Mouse (Mus musculus) forebrain, embryonic 10.5 days (tissue): ENCODE measurements around the gene Rxra. TPM values are rescaled to one million over a fixed set of nuclear protein-coding genes. Genes with fewer than 3 reads are reported as not detected.

ENCODE experiments used
- DNase-seq: peaks from one replicate; pipeline ENCODE4 v3.0.0-alpha.2; 2017; ENCODE audit warnings: low spot score; ENCODE audit errors: extremely low spot score
- H3K27ac ChIP-seq: fragments of 300-500 bp; sonication (generic); 2 replicates; pipeline ENCODE4 v1.5.1; 2016; ENCODE audit warnings: mild to moderate bottlenecking
- H3K27me3 ChIP-seq: fragments of 300-500 bp; sonication (generic); 2 replicates; pipeline ENCODE4 v1.6.1; 2016; ENCODE audit warnings: mild to moderate bottlenecking; ENCODE audit not compliant: poor library complexity, severe bottlenecking
- H3K36me3 ChIP-seq: fragments of 300-500 bp; sonication (generic); replicated peaks from 2 replicates; pipeline ENCODE4 v1.6.1; 2016; ENCODE audit warnings: mild to moderate bottlenecking, moderate library complexity
- H3K4me1 ChIP-seq: fragments of 300-500 bp; sonication (generic); 2 replicates; pipeline ENCODE4 v1.6.1; 2016
- H3K4me3 ChIP-seq: fragments of 300-500 bp; sonication (generic); 2 replicates; pipeline ENCODE4 v1.5.1; 2016; ENCODE audit warnings: mild to moderate bottlenecking, moderate library complexity
- H3K9me3 ChIP-seq: fragments of 300-500 bp; sonication (generic); 2 replicates; pipeline ENCODE4 v1.6.1; 2016; ENCODE audit warnings: mild to moderate bottlenecking, moderate library complexity
- whole genome bisulfite sequencing: fragments of 180-500 bp; shearing (Covaris S2); methylation state at CpG from one replicate; pipeline ENCODE4 v1.1.7; 2016; 5-methylcytosine and 5-hydroxymethylcytosine counted together
- polyA plus RNA-seq: library from polyadenylated mRNA; unstranded; fragments of >200 nt; fragmentation: Nextera tagmentation; extraction: Ambion mirVana; gene quantifications from 2 replicates; pipeline ENCODE4 v1.2.1, GENCODE M21; 2016

Gene Rxra
- polyA plus RNA-seq, 1 experiment from 2014 or later = 7.8 TPM

DNA sequence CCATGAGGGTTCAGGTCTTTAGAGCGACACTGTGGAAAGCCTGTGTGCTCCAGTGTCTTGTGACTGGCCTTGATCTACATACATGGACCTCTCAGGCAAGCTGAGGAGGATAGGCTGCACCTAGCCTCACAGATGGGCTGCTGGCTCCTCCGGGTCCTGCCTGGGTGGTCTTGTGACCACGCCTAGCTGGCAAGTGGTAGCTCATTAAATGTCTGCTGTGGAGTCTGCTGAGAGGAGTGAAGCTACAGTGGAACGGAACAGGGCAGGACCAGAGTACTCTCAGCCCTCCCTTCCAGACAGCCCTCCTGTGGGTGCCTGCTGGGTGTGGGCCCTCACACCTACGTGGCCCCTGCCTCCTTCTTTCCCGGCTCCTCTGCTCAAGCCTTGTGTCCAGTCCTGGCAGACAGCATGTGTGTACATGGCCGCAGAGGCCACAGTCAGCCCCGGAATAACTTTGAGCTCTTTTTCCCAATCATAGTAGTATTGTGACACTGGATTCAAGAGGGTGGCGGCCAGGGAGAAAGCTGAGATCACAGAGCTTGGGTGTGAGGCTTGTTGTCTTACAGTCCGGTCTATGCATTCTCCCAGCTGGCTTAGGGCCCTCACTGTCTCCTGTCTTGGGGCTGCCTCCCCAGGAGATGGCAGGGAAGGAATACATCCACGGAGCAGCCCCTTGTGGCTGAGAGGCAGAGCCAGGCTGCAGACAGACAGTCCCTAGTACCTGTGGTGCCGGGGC lies 74.3 kb downstream of the Rxra start:
- no peak overlapping the region for H3K4me3 ChIP-seq
- peaks cover 85% of the 10 kb centered on the region for H3K36me3 ChIP-seq
- H3K27me3 ChIP-seq = no peaks in the 10 kb centered on the region
- H3K9me3 ChIP-seq = no peaks in the 10 kb centered on the region
- peak overlapping the region; percentile 3; the same call in 1 of the 2 replicates for H3K27ac ChIP-seq
- H3K4me1 ChIP-seq = peaks cover 37% of the 10 kb centered on the region
- DNase-seq = no peak
- WGBS = 85% methylated on average over 12 of the region's 12 CpGs

DNA sequence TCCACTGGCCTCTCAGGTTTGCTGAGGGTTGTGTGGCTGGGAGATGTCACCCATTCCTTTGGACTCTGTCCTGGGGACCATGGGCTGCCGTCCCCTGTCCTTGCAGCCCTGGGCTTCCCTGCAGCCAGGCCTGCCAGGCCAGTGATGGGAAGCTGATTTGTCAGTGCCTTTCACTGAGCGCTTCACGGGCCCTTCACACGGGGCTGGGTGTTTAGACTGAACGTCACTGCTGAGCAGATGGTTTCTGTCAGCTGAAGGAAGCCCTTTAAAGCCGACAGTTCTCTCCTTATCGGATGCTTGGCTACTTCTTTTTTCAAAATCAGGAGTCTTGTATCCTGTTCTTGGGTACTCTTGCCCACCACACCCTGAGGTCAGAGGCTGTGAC lies 74.9 kb downstream of the Rxra start:
- H3K4me3 ChIP-seq = no peak overlapping the region
- H3K36me3 ChIP-seq = peaks cover 90% of the 10 kb centered on the region
- H3K27ac ChIP-seq = no peak overlapping the region
- WGBS = 86% methylated on average over 7 of the region's 7 CpGs
- H3K4me1 ChIP-seq = peaks cover 31% of the 10 kb centered on the region
- no peaks in the 10 kb centered on the region for H3K27me3 ChIP-seq
- no peaks in the 10 kb centered on the region for H3K9me3 ChIP-seq
- no peak for DNase-seq

DNA sequence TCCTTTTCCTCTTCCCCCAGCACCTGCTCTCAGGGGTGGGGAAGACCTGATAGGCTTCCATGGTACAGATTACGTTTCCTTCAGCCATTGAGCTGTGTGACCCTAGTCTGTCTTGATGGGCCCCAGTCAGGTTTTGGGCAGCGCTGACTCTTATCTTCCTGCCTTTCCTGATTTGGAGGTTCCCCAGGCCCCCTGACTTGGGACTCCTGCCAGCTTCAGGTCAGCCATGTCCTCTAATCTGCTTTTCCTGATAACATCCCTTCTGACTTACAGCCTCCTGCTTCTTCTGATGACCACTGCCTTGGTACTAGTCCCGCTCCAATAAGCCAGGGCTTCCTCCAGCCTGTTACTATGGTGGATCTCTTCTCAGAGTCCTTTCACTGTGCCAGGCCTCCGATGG lies 75.6 kb downstream of the Rxra start:
- Histone ChIP-seq H3K4me3 (no peak overlapping the region), H3K9me3 (no peaks in the 10 kb centered on the region), H3K36me3 (peaks cover 93% of the 10 kb centered on the region)

DNA sequence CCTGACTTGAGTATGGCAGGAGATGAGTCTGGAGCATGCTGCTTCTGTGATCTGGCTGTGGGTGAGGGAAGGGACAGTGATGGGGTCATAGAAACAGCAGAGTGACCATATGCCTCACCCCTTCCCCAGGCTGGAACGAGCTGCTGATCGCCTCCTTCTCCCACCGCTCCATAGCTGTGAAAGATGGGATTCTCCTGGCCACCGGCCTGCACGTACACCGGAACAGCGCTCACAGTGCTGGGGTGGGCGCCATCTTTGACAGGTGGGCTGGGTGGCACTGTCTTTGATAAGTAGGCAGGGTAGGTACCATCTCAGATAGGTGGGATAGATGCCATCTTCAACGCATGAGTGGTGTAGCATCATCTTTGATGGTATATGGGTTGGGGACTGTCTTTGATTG lies 77.9 kb downstream of the Rxra start:
- no peaks in the 10 kb centered on the region for H3K27me3 ChIP-seq
- H3K9me3 ChIP-seq = no peaks in the 10 kb centered on the region
- H3K4me1 ChIP-seq = peaks cover 29% of the 10 kb centered on the region
- no peak for DNase-seq
- peaks cover 95% of the 10 kb centered on the region for H3K36me3 ChIP-seq
- no peak overlapping the region for H3K27ac ChIP-seq
- H3K4me3 ChIP-seq = no peak overlapping the region
- 94% methylated on average over 9 of the region's 9 CpGs for WGBS

More for the DNA sequence above, 75.6 kb downstream of the Rxra start:
- Histone ChIP-seq H3K27ac (no peak overlapping the region), H3K27me3 (no peaks in the 10 kb centered on the region), H3K4me1 (peaks cover 25% of the 10 kb centered on the region)
- no peak for DNase-seq
- WGBS = 93% methylated on average over 4 of the region's 4 CpGs

DNA sequence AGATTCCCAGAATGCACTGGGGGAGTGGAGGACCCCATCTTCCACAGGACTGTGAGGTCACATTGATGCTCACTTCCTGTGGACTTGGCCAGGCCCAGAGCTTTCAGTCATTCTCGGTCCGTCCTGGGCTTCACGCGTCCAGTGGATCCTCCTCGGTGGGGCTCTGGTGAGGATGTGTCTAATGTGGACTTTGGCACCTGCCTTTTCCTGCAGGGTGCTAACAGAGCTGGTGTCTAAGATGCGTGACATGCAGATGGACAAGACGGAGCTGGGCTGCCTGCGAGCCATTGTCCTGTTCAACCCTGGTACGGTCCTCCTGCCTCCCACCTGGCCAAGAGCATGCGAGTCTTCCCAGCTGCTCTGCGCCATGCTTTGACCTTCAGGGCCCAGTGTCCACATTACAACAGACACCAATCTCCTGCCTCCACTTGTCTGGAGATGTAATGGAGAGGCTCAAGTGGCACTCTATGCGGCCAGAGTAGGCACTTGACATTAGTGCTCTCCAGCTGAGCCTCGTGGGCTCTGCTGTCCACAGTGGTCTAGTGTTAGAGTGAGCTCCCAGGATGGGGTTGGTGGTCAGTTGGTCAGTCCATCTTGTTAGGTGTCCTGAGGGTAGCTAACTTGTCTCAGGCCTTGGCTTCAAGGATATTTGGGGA lies 79.9 kb downstream of the Rxra start:
- Histone ChIP-seq H3K4me3 (no peak overlapping the region), H3K36me3 (peaks cover 94% of the 10 kb centered on the region)
- WGBS = 94% methylated on average over 13 of the region's 13 CpGs

DNA sequence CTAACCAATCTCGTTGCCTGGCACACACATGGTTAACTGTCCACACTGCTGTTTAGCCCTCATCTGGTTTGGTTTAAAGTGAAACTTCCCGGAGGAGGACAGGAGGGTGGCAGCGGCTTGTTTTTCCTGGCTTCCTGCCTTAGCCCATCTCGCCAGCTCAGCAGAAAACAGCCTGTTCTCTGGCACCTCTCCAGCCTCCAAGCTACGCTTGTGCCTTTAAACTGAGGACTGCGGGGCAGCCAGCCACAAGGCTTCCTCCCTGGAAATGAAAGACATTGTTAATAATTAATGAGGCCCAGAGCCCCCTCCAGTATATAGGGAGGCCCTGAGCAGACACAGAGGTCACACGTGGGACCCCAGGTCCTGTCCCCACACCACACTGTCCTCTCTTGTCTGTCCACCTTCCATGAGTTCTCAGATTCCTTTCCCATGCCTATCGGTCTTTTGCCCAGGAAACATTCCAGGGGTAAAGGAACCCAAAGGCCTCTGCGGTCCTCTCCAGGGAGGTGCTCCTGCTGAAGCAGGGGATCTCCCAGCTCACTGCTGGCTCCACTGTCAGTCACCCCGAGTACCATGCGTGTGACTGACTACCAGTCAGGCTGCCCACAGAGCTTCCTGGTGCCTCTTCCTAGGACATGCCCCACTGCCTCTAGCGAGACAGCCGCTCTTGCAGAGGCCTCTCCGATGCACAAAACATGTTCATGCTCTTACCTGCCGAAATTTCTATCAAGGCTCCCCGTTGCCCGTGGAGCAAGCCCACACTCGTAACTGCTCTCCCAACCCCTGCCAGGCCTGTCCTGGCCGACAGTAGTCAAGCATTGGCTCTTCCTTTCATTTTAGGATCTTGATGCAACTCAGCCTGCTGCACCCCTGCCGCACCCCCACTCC lies 82.4 kb downstream of the Rxra start:
- peaks cover 79% of the 10 kb centered on the region for H3K36me3 ChIP-seq
- WGBS = 70% methylated on average over 20 of the region's 20 CpGs
- H3K27me3 ChIP-seq = no peaks in the 10 kb centered on the region
- no peak overlapping the region for H3K4me3 ChIP-seq
- H3K4me1 ChIP-seq = peaks cover 24% of the 10 kb centered on the region
- no peaks in the 10 kb centered on the region for H3K9me3 ChIP-seq
- no peak for DNase-seq
- H3K27ac ChIP-seq = peak overlapping the region; percentile 66

More for the DNA sequence above, 79.9 kb downstream of the Rxra start:
- Histone ChIP-seq H3K27me3 (no peaks in the 10 kb centered on the region), H3K9me3 (no peaks in the 10 kb centered on the region), H3K27ac (no peak overlapping the region), H3K4me1 (peaks cover 19% of the 10 kb centered on the region)
- DNase-seq = no peak

DNA sequence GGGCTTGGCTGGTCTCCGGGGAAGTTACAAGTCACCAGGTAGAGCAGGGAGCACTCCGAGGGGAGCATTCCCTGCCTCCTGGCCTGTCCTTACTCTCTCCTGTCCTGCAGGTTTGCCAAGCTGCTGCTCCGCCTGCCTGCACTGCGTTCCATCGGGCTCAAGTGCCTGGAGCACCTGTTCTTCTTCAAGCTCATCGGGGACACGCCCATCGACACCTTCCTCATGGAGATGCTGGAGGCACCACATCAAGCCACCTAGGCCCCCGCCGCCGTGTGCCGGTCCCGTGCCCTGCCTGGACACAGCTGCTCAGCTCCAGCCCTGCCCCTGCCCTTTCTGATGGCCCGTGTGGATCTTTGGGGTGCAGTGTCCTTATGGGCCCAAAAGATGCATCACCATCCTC lies 83.2 kb downstream of the Rxra start:
- DNase-seq = no peak
- 93% methylated on average over 14 of the region's 14 CpGs for WGBS
- H3K27ac ChIP-seq = peak overlapping the region; percentile 66
- H3K27me3 ChIP-seq = no peaks in the 10 kb centered on the region
- no peaks in the 10 kb centered on the region for H3K9me3 ChIP-seq
- peaks cover 31% of the 10 kb centered on the region for H3K4me1 ChIP-seq
- H3K4me3 ChIP-seq = no peak overlapping the region
- H3K36me3 ChIP-seq = peaks cover 71% of the 10 kb centered on the region

DNA sequence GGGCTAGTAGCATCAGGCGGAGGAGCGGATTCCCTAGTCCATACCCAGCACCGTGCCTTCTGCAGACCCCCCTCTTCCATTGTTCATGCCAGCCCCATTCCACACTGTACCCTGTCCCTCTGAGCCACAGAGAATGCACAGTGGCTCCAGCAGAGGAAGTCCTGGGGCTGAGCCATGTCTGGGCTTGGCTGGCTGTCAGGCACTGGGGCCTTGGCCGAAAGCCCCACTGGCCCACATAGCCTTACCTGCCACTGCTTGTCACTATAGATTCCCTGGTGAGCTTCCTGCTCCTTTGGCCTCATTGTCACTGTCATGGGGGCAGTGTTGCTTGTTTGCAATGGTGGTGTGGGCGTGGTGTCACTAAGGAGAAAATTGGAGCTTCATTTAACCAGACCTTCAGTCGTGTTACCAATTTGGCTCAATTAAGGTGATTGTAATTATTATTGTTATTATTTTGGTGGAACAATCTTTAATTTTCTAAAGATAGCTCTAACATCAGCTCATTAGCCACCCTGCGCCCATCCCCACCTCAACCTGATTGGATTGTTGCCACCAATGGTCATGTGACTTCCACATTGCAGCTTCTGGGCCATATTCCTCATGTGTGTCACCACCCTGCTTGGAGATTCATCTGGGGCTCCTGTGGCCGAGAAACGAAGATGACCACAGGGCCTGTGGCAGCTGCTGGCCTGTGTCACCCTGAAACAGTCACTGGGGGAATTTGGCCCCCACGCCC lies 85.2 kb downstream of the Rxra start:
- H3K4me3 ChIP-seq = no peak overlapping the region
- DNase-seq = no peak
- peaks cover 51% of the 10 kb centered on the region for H3K36me3 ChIP-seq
- H3K27ac ChIP-seq = no peak overlapping the region; the same call in 1 of the 2 replicates
- peaks cover 39% of the 10 kb centered on the region for H3K4me1 ChIP-seq
- 92% methylated on average over 10 of the region's 10 CpGs for WGBS
- no peaks in the 10 kb centered on the region for H3K9me3 ChIP-seq
- H3K27me3 ChIP-seq = 0 out of 2 replicates have a peak, but pooled peaks cover 8% of the 10 kb centered on the region

DNA sequence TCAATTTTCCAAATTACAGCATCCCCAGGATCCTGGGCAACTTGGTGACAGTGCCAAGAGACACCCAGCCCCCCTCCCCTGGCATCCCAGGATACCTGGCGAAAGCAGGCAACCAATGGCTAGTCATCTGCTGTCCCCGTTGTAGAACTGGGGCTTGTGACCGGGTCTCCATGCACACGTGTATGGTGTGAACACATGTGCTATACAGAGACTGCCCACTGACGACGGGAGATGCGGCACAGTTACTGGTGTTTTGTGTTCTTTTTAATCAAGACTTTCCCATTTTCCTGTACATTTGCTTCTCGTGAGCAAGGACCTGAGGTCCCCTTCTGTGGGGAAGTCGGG lies 85.7 kb downstream of the Rxra start:
- H3K4me1 ChIP-seq = peaks cover 39% of the 10 kb centered on the region

DNA sequence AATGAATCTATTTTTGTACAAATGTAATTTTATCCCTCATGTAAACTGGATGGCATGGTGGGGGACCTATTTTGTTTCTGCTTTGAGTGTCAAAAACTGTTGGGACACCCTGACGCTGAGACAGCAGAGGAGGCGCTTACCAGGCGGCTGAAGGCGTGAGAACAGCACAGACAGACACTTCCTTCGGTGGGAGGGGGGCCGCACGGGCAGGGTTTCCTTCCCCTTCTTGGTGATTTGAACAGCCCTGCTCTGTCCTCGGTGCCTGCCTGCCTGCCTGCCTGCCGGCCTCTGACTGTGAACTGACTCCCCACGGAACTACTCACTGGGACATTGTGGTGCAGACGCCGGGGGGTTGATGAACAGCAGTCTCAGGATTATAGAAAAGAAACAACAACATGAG lies 86.3 kb downstream of the Rxra start:
- Histone ChIP-seq H3K4me1 (peaks cover 41% of the 10 kb centered on the region), H3K27me3 (0 out of 2 replicates have a peak, but pooled peaks cover 8% of the 10 kb centered on the region), H3K27ac (no peak overlapping the region), H3K4me3 (no peak overlapping the region), H3K36me3 (peaks cover 43% of the 10 kb centered on the region), H3K9me3 (no peaks in the 10 kb centered on the region)
- no peak for DNase-seq
- WGBS = 63% methylated on average over 12 of the region's 12 CpGs

More for the DNA sequence above, 85.7 kb downstream of the Rxra start:
- Histone ChIP-seq H3K36me3 (peaks cover 46% of the 10 kb centered on the region), H3K27ac (no peak overlapping the region), H3K27me3 (0 out of 2 replicates have a peak, but pooled peaks cover 8% of the 10 kb centered on the region), H3K9me3 (no peaks in the 10 kb centered on the region), H3K4me3 (no peak overlapping the region)
- no peak for DNase-seq
- 92% methylated on average over 9 of the region's 9 CpGs for WGBS

DNA sequence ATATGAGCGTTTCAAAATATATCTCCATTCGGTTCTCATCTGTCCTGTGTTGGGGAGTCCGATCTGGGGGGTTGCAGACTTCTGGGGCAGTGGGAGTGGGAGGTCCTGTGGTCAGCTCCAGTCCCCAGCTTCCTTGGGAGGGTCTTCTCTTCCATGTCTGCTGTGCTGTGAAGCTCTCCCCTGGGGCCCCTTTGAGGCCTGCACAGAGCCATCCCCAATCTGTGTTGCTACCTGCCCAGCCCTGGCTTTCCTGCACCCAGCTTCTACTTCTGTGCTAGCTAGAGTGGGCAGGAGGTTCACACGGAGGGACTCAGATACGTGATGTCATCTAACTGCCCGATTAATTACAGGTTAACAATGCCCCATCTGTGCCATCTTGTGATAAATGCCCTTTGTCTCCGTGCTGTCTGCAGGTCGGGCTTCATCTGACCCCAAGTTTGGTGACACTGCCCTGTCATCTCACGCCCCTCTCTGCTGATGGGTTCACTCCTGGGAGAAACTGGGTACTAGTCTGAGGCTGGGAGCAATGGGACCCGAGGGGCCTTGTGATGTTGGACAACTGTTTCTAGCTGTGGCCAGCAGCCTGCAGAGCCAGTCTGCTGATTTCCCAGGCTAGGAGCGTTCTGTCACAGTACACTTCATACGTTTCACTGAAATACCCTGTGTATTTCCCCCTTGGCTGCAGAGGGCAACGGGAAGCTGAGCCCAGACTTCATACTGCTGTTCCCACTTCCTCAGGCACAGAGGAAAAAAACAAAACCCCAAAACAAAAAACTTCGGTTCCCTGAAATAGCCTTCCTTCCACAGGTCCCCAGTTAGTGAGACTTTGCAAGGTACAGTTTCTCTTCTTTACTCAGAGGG lies 86.9 kb downstream of the Rxra start:
- peaks cover 37% of the 10 kb centered on the region for H3K36me3 ChIP-seq
- H3K4me3 ChIP-seq = no peak overlapping the region
- DNase-seq = no peak
- no peaks in the 10 kb centered on the region for H3K9me3 ChIP-seq
- peaks cover 36% of the 10 kb centered on the region for H3K4me1 ChIP-seq
- no peak overlapping the region for H3K27ac ChIP-seq
- 80% methylated on average over 14 of the region's 14 CpGs for WGBS
- H3K27me3 ChIP-seq = 0 out of 2 replicates have a peak, but pooled peaks cover 8% of the 10 kb centered on the region
